Mouse (Mus musculus): ENCODE measurements around the gene Kif6. TPM values are rescaled to one million over a fixed set of nuclear protein-coding genes. Genes with fewer than 3 reads are reported as not detected.

Kif6 gene
- polyA plus RNA-seq, 1 experiment from 2014 or later = 2.4 TPM

DNA sequence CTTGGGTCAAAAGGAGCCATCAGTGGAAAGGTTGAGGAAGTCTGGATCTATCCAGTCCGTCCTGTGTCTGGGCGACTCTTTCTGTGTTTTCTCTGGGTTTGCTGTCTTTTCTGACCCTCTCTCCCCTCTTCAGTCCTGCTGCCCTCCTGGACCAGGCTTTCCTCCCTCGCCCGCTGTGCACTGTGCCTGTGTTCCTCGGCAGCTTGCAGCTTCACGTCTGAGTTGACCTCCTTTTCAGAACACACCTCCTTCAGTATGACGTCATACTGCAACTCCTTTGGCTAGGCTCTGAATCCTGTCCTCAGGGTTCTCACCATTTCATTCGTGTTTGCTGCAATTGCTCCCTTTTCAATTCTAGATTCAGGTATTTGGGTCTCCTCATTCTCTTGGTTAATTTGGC lies 18.1 kb downstream of the Kif6 start:
- no peaks in the 10 kb centered on the region for H3K27me3 ChIP-seq
- ATAC-seq = no peak
- no peaks in the 10 kb centered on the region for H3K4me1 ChIP-seq (replicated peaks)
- H3K9ac ChIP-seq (replicated peaks) = no peak overlapping the region
- H3K4me3 ChIP-seq (replicated peaks) = no peak overlapping the region
- no peak overlapping the region for H3K4me2 ChIP-seq (replicated peaks)
- no peak overlapping the region for H3K27ac ChIP-seq
- no peaks in the 10 kb centered on the region for H3K36me3 ChIP-seq
- 52% methylated on average over 8 of the region's 8 CpGs for WGBS
- no peaks in the 10 kb centered on the region for H3K9me3 ChIP-seq

DNA sequence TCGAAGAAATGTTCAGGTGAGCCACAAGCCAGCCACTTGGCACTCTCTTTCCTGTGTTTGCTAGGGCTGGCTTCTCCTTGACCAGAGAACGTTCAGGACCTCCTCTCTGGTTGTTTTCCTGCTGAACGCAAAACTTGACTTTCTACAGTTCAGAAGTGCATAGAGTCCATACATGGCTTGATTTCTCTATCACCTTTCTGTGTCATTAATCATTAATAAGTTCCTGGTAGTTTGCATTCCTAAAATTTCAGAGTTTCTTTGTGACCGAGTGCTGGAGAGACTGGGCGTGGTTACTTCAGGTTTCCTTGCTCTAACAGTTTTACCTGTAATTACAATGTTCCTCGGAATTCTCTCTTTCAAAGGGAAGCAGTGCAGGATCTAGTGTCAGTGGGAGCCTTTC lies 27.0 kb downstream of the Kif6 start:
- Histone ChIP-seq H3K4me3 (replicated peaks) (no peak overlapping the region), H3K27me3 (no peaks in the 10 kb centered on the region), H3K9ac (replicated peaks) (no peak overlapping the region), H3K4me2 (replicated peaks) (no peak overlapping the region), H3K27ac (no peak overlapping the region), H3K4me1 (replicated peaks) (no peaks in the 10 kb centered on the region), H3K9me3 (no peaks in the 10 kb centered on the region), H3K36me3 (no peaks in the 10 kb centered on the region)
- no peak for ATAC-seq
- WGBS = 93% methylated on average over 6 of the region's 6 CpGs

DNA sequence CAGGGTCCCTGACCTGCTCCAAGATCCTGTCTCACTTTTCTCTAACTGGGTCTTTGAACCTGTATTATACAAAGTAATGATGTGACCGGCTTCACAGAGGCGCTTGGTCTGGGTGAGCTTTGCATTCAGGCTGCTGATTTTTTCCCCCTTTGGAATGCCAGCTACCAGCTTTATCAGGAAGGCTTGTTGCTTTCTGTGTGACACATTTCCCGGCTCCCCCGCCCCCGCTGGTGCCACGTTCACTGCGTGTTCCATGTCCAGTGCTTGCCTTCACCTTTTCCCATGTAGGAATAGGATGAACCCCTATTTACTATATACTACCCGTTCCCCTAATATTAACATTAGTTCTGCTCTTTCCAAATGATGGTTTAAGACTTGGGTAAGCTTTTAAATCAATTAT lies 27.4 kb downstream of the Kif6 start:
- Histone ChIP-seq H3K4me2 (replicated peaks) (no peak overlapping the region), H3K4me1 (replicated peaks) (no peaks in the 10 kb centered on the region), H3K9me3 (no peaks in the 10 kb centered on the region), H3K36me3 (no peaks in the 10 kb centered on the region), H3K4me3 (replicated peaks) (no peak overlapping the region), H3K27me3 (no peaks in the 10 kb centered on the region), H3K9ac (replicated peaks) (no peak overlapping the region), H3K27ac (no peak overlapping the region)
- WGBS = 95% methylated on average over 8 of the region's 8 CpGs
- no peak for ATAC-seq

DNA sequence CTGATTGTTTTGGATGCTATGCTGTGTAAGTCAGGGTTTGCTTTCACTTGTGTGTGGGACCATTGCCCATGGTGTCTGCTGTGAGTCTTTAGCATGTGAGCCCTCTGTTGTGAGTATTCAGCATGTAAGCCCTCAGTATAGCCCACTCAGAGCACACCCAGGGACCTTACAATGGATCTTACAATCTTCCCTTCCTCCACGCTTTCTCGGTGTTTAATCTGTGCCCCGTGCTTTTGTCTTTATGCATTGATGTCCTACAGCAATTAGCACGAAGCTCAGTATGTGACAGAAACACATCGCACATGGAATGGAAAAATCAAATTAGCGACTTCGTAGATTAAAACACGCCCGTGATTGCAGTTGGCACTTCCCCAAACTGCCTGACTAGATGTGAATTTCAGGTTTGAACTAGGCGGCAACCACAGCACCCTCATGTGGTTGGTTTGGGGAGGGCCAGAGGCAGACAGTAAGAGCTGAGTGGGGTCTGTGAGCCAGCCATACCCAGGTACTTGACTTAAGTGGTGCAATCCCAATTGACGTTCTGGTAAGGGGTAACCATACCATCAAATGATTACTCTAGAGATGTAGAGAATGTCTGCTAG lies 28.1 kb downstream of the Kif6 start:
- WGBS = 88% methylated on average over 11 of the region's 11 CpGs
- Histone ChIP-seq H3K4me3 (replicated peaks) (no peak overlapping the region), H3K9me3 (no peaks in the 10 kb centered on the region), H3K4me1 (replicated peaks) (no peaks in the 10 kb centered on the region), H3K27ac (no peak overlapping the region), H3K4me2 (replicated peaks) (no peak overlapping the region), H3K36me3 (no peaks in the 10 kb centered on the region), H3K9ac (replicated peaks) (no peak overlapping the region), H3K27me3 (no peaks in the 10 kb centered on the region)
- ATAC-seq = no peak

DNA sequence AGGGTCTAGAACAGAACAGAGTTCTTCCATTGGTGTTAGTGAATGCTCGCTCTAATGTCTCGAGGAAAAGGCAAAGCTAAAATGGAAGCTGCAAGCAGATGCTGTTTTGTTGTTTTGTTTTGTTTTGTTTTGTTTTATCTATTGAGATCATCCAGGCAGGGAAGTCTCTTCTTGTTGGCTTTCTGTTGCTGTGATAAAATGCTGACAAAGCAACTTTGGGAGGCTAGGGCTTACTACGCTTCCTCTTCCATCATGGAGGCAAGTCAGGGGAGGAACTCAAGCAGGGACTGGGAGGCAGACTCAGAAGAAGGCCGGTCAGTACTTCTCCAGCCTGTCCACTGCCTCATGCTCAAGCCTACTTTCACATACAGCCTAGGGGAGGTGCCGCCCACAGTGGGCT lies 31.3 kb downstream of the Kif6 start:
- no peaks in the 10 kb centered on the region for H3K36me3 ChIP-seq
- no peak for ATAC-seq
- no peak overlapping the region for H3K27ac ChIP-seq
- H3K4me2 ChIP-seq (replicated peaks) = no peak overlapping the region
- 94% methylated on average over 5 of the region's 5 CpGs for WGBS
- no peaks in the 10 kb centered on the region for H3K9me3 ChIP-seq
- no peaks in the 10 kb centered on the region for H3K4me1 ChIP-seq (replicated peaks)
- no peak overlapping the region for H3K9ac ChIP-seq (replicated peaks)
- H3K27me3 ChIP-seq = no peaks in the 10 kb centered on the region
- H3K4me3 ChIP-seq (replicated peaks) = no peak overlapping the region

DNA sequence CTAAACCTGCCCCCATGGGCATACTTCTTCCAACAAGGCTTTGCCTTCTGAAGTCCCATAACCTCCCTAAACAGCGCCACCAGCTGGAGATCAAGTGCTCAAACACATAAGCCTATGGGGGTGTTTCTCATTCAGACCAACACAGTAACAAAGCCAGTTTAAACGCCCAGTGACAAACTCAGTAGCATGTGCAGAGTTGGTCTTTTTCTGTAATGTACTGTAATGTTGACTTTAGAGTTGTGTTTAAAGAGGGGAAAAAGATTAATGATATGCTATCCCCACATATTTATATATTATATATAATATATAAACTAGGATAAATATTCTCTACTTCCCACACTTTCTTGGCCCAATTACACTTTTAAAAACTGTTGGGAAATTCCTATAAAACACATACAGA lies 34.0 kb downstream of the Kif6 start:
- peaks cover 9% of the 10 kb centered on the region for H3K4me1 ChIP-seq (replicated peaks)
- H3K27ac ChIP-seq = no peak overlapping the region
- 75% methylated on average over 2 of the region's 2 CpGs for WGBS
- no peaks in the 10 kb centered on the region for H3K9me3 ChIP-seq
- H3K4me2 ChIP-seq (replicated peaks) = no peak overlapping the region
- ATAC-seq = no peak
- H3K36me3 ChIP-seq = no peaks in the 10 kb centered on the region
- H3K4me3 ChIP-seq (replicated peaks) = no peak overlapping the region
- no peaks in the 10 kb centered on the region for H3K27me3 ChIP-seq
- H3K9ac ChIP-seq (replicated peaks) = no peak overlapping the region

DNA sequence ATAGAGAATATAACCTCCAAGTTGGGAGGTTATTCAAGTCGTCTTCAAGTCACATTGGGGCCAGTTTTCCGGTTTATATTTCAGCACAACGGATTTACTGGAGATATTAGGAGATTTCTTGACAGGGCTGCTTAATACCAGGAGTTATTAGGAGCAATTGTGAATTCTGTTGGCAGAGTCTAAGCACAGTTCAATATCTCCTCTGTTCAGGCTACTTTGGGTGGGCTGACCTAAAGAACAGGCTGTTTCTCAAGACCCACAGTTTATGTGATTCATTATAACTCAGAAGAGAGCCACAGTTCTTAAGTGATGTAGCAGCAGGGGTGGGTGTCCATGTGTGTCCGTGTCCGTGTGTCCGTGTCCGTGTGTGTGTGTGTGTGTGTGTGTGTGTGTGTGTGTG lies 34.5 kb downstream of the Kif6 start:
- 92% methylated on average over 7 of the region's 7 CpGs for WGBS
- no peaks in the 10 kb centered on the region for H3K36me3 ChIP-seq
- H3K4me3 ChIP-seq (replicated peaks) = no peak overlapping the region
- H3K4me1 ChIP-seq (replicated peaks) = peaks cover 9% of the 10 kb centered on the region
- H3K9ac ChIP-seq (replicated peaks) = no peak overlapping the region
- H3K27ac ChIP-seq = no peak overlapping the region
- no peak overlapping the region for H3K4me2 ChIP-seq (replicated peaks)
- H3K9me3 ChIP-seq = no peaks in the 10 kb centered on the region
- no peak for ATAC-seq
- H3K27me3 ChIP-seq = no peaks in the 10 kb centered on the region

DNA sequence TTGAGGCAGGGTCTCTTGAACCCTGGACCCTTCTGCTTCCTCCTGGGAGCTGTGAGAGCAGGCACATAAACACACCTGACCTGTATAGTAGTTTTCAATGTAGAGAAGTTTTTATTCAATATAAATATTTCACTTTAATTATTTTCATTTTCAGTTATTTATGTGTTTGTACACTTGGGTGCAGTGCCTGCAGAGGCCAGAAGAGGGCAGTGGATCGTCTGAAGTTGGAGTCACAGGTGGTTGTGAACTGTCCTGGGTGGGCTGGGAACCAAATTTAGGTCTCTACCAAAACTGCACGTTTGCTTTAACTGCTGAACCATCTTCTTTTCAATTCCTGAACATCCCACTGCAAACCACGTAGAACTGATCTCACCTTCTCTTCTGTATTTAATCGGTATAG lies 35.4 kb downstream of the Kif6 start:
- Histone ChIP-seq H3K9ac (replicated peaks) (no peak overlapping the region), H3K36me3 (no peaks in the 10 kb centered on the region), H3K9me3 (no peaks in the 10 kb centered on the region), H3K4me2 (replicated peaks) (no peak overlapping the region), H3K4me1 (replicated peaks) (peaks cover 9% of the 10 kb centered on the region), H3K27ac (no peak overlapping the region), H3K4me3 (replicated peaks) (no peak overlapping the region), H3K27me3 (no peaks in the 10 kb centered on the region)
- ATAC-seq = no peak
- WGBS = 83% methylated on average over 4 of the region's 4 CpGs

DNA sequence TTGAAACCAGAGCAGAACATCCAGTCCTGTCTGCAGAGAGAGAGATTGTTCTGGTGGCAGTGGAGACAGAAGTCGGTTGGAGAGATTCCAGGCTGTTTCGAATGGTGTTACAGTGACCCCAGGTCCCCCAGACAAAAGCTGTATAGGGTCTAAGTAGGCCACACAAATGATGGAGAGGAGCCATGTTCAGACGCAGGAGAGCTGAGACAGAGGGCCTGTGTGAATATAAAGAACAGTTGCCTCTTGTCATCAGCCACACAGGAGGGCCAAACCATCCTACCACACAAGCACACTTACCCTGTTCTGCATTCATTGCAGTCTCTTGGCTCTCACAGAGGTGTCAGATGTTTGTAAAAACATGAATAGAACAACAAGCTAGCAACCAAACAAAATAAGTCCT lies 37.4 kb downstream of the Kif6 start:
- H3K4me3 ChIP-seq (replicated peaks) = no peak overlapping the region
- ATAC-seq = peak; percentile 70
- no peak overlapping the region for H3K27ac ChIP-seq
- no peak overlapping the region for H3K9ac ChIP-seq (replicated peaks)
- no peaks in the 10 kb centered on the region for H3K27me3 ChIP-seq
- H3K4me1 ChIP-seq (replicated peaks) = peaks cover 9% of the 10 kb centered on the region
- H3K36me3 ChIP-seq = no peaks in the 10 kb centered on the region
- H3K9me3 ChIP-seq = no peaks in the 10 kb centered on the region
- no peak overlapping the region for H3K4me2 ChIP-seq (replicated peaks)
- WGBS = 40% methylated on average over 3 of the region's 3 CpGs

DNA sequence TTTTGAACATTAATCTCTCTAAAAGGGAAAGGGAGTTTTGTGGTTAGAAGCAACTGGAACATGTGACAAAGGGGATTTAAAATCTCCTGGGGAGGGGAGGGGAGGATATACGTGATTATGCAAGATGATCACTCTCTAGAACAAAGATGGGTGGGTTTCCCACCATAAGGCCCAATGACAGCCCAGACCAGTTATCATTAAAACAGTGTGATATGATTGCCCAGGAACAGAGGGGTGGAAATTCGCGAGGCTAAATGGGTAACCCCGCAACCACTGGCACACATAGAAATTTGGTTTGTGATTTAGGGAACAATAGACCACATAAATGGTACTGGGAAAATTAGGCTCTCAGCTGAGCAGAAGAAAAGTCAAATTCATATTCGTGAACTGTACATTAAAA lies 37.9 kb downstream of the Kif6 start:
- 51% methylated on average over 5 of the region's 5 CpGs for WGBS
- H3K4me1 ChIP-seq (replicated peaks) = peaks cover 9% of the 10 kb centered on the region
- ATAC-seq = peak; percentile 50; the same call in 1 of the 2 replicates
- no peak overlapping the region for H3K4me2 ChIP-seq (replicated peaks)
- no peaks in the 10 kb centered on the region for H3K27me3 ChIP-seq
- no peak overlapping the region for H3K27ac ChIP-seq
- no peak overlapping the region for H3K9ac ChIP-seq (replicated peaks)
- H3K9me3 ChIP-seq = no peaks in the 10 kb centered on the region
- no peaks in the 10 kb centered on the region for H3K36me3 ChIP-seq
- H3K4me3 ChIP-seq (replicated peaks) = no peak overlapping the region

DNA sequence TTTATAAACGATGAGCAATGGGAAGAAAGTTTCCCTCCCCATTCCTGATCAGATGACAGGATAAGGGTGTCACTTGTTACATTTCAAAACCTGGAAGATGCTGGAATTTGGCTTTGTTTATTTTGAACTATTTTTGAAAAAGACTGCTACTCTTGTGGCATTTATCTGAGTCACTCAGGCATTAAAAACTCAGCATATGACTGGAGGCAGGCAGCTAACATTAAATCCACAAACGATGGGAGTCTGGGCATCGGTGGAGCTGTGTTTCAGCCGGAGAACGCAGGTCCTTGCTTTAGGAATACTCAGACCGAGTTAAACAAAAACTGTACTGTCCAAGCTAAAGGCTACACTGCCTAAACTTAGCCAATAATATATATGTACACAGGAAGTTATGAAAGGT lies 46.7 kb downstream of the Kif6 start:
- no peak overlapping the region for H3K27ac ChIP-seq
- no peaks in the 10 kb centered on the region for H3K9me3 ChIP-seq
- H3K4me2 ChIP-seq (replicated peaks) = no peak overlapping the region
- WGBS = 87% methylated on average over 6 of the region's 6 CpGs
- H3K4me3 ChIP-seq (replicated peaks) = no peak overlapping the region
- H3K9ac ChIP-seq (replicated peaks) = no peak overlapping the region
- no peaks in the 10 kb centered on the region for H3K27me3 ChIP-seq
- ATAC-seq = no peak
- H3K4me1 ChIP-seq (replicated peaks) = no peaks in the 10 kb centered on the region
- H3K36me3 ChIP-seq = no peaks in the 10 kb centered on the region

DNA sequence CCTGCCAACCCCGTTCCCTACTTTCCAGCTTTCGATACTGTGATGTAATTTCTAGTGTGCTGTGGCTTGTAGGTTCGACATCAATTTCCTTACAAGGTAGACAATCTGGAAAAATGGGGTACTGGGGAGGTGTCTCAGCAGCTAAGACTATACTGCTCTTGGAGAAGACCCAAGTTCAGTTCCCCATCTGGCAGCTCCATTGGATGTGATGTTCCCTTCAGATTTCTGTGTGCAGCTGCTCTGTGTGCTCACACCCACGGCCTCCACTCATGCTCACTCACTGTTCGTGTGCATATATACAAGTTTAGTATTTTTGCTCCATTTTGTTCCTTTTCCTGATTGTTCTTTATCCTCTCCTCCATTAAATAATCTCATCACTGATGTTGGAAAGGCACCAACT lies 51.8 kb downstream of the Kif6 start:
- no peak for ATAC-seq
- no peak overlapping the region for H3K9ac ChIP-seq (replicated peaks)
- no peak overlapping the region for H3K4me3 ChIP-seq (replicated peaks)
- no peaks in the 10 kb centered on the region for H3K9me3 ChIP-seq
- H3K36me3 ChIP-seq = no peaks in the 10 kb centered on the region
- H3K27me3 ChIP-seq = no peaks in the 10 kb centered on the region
- no peak overlapping the region for H3K4me2 ChIP-seq (replicated peaks)
- 97% methylated on average over 5 of the region's 5 CpGs for WGBS
- H3K27ac ChIP-seq = no peak overlapping the region
- no peaks in the 10 kb centered on the region for H3K4me1 ChIP-seq (replicated peaks)

DNA sequence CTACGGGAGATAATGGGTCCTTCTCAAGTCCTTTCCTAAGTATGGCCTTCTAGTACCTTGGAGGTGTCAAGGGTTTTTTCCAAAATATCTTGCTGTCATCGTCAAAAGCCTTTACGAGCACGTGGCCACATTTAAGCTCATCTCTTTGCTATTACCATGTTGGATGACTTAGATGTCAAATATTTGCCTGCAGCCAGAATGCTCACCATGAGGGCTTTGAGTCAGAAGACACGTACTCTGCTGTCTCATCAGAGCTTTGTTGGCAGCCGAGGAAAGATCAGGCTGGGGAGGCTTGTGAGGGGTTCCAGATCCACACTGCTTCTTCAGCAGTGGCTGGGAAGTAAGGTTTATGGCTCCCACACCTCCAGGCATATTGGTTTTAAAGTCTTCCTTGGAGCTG lies 53.4 kb downstream of the Kif6 start:
- 92% methylated on average over 6 of the region's 6 CpGs for WGBS
- H3K4me3 ChIP-seq (replicated peaks) = no peak overlapping the region
- ATAC-seq = no peak
- H3K27ac ChIP-seq = no peak overlapping the region
- H3K4me1 ChIP-seq (replicated peaks) = no peaks in the 10 kb centered on the region
- no peaks in the 10 kb centered on the region for H3K36me3 ChIP-seq
- no peak overlapping the region for H3K9ac ChIP-seq (replicated peaks)
- no peaks in the 10 kb centered on the region for H3K27me3 ChIP-seq
- H3K9me3 ChIP-seq = no peaks in the 10 kb centered on the region
- H3K4me2 ChIP-seq (replicated peaks) = no peak overlapping the region

Measured in midbrain, embryonic 13.5 days (tissue).